Mouse (Mus musculus): Measurements from ENCODE around the gene Il11ra1. TPM values are rescaled to one million over a fixed set of nuclear protein-coding genes. Genes with fewer than 3 reads are reported as not detected.
A peak's percentile ranks its signal among the peaks of the same experiment; 100 is the strongest.
"Not testable (repeated sequence)": the region's sequence is repeated elsewhere in the genome, so short reads cannot be mapped to it uniquely, and the experiment has no call there.

Gene Il11ra1
- total RNA-seq, 2 experiments from 2014 or later, result 71.4 to 103 TPM

DNA sequence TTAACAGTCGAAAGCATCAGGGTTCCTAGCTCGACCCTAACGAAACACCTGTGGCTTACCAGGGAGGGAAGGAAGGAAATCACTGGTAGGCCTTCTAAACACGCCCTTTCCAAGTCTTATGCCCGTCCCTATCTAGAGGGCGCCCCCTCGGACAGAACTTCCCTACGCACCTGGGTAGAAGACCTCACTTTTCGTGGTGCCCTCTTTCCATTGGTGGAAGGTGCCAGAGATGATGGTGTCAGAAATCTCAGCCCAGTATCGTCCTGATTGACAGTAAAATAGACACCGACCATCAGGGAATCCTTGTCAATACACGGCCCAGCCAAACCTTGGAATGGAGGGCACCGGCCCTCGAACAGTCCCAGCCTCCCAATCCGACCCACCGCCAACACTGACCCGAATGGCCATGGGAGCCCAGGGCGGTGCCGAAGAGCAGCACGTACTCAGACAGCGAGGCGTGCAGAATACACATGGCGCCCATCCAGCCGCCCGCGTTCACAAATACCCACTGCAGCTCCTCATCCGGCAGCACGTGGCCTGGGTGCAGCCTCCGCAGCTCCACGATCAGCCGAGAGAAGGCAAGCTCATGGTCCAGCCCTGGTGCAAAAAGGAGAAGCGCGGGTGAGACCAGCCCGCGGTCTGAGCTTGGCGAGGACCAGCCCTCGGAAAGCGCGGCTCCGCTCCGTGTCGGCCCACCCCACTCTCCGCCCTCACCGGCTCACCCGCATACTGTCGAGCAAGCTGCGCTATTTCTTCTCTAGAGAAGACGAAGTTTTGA, 40.8 kb downstream of the Il11ra1 start:
- ATAC-seq (replicated peaks; ENCODE audit: poor library complexity, severe bottlenecking), result peak; percentile 70

DNA sequence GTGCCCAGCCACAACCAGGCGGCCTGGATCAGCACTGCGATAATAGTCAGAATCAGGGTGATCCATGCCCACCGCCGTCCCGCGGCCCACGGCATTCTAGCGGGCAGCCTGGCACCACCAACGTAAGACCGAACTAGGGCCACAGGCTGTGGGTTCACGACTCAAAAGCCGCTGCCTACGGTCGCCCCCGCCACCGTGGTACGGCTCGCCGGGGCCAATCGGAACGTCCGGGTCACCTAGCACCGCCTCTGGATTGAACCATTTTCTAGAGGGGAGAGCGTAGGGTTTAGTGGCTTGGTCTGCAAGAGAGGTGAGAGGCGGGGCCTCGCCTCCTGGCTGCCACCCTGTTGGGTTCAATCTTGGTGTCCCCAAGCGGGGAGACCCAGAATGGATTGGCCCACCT, 41.4 kb downstream of the Il11ra1 start:
- peak; percentile 84 for ATAC-seq (replicated peaks; ENCODE audit: poor library complexity, severe bottlenecking)

DNA sequence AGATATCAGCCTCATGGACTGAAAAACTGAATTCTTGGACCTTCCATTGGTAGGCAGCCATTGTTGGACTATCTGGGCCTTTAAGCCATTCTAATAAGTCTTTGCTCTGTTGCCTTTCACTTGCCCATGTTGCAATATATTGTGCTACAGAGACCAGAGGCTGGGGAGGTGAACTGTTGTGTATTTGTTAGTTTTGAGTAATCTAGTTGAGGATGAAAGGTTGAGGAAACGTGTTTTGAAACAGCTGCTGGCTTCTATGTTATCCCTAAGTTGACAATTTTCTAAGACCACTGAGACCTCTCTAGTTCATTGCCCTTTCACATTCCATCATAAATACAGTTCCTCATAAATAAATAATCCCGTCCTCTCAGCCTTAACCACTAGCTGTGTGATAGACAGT, 44.3 kb downstream of the Il11ra1 start:
- no peak for ATAC-seq (replicated peaks; ENCODE audit: poor library complexity, severe bottlenecking)

DNA sequence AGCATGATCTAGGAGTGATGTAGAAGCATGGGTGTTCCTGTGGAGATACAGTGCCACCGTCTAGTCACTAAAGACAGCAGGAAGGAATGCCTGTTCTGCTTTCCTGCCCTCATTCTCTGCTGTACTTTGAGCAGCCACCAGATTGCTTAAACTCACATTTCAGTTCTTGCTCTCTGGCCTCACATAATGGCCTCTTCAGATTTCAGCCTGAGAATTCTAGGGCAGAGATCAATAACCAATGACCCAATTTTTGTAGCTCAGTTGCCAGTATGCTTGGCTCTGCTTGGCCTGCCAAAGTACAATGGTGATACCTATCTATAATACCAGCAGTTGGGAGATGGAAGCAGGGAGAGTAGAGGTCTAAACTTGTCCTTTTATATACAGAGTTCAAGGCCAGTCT, 45.2 kb downstream of the Il11ra1 start:
- ATAC-seq (replicated peaks; ENCODE audit: poor library complexity, severe bottlenecking), result no peak

DNA sequence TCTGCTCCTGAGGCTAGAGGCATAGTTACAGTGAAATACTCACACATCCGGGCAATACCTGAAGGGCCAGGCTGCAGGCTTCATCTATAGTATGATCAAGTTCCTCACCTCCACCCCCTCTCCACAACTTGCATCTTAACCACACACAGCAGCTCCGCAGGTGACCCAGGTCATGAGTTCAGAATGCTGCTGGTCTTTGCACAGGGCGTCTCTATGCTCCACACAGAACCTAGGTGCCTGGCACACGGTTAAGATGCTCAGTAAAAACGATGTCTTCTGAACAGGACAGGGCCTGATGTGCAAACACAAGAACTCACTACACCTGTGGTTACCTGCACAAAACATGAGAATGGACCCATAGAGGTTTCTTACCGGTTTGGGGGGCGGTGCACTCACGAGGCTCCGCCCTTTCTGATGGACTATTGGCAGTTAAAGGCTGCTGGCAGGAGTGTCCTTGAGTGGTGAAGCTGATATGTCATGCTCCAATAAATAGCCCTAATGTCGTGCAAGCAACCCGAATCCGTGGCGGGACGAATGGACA, 55.1 kb downstream of the Il11ra1 start, which contains the start of gene Galt:
Gene Galt, plus strand, starts transcription at position 432 of the 541 bp plus-strand sequence.
- peak; percentile 24 for ATAC-seq (replicated peaks; ENCODE audit: poor library complexity, severe bottlenecking)

DNA sequence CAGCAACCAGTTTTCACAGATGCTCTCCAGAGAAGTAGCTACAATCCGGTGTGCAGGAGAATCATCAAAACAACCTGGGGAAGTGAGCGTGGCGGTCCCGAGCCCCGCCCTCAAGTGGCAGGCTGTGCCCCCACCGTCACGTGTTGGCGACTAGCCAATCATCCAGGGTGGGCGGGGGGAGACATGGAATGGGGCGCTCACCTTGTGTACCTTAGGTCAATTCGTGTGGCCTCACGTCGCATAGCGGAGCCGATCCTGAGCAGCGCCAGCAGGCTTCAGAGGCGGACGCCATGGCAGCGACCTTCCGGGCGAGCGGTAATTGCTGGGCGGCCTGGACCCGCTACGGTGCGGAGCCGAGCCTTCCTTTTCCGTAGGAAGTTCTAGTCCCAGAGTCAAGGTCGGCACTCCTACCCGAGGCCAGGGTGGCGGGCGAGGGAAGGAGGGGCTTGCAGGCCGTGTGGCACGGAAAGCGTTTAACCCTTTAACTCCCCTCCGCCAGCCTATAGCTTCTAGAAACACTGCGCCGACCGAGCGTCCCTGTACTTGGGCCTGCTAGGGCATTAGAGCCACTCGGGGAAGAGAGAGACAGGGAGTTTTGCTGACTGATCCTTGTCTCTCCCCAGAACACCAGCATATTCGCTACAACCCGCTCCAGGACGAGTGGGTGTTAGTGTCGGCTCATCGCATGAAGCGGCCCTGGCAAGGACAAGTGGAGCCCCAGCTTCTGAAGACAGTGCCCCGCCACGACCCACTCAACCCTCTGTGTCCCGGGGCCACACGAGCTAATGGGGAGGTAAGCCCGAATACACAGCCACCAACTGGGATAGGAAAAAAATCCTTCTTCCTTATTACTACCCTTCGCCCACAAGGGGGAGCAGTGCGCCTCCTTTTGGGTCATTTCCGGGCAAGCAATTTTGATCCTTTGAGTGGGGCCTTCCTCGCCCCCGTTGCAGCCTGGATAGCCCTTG, 55.8 kb downstream of the Il11ra1 start, which contains the start of gene Sigmar1:
Gene Sigmar1, minus strand, starts transcription at position 820 of the 968 bp plus-strand sequence.
- ATAC-seq (replicated peaks; ENCODE audit: poor library complexity, severe bottlenecking), result peak; percentile 72

DNA sequence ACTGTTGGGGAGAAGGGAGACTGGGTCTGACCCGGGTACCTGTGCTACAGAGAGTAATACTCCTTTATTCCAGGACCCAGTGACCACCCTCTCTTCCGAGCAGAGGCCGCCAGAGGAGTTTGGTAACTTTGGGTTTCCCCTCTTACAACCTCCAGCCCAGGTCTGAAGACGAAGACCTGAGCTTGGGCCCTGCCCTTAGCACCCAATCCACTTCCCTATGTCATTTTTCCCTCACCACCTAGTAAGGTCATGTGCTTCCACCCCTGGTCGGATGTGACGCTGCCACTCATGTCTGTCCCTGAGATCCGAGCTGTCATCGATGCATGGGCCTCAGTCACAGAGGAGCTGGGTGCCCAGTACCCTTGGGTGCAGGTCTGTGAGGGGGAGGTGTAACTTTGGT, 56.7 kb downstream of the Il11ra1 start:
- no peak for ATAC-seq (replicated peaks; ENCODE audit: poor library complexity, severe bottlenecking)

DNA sequence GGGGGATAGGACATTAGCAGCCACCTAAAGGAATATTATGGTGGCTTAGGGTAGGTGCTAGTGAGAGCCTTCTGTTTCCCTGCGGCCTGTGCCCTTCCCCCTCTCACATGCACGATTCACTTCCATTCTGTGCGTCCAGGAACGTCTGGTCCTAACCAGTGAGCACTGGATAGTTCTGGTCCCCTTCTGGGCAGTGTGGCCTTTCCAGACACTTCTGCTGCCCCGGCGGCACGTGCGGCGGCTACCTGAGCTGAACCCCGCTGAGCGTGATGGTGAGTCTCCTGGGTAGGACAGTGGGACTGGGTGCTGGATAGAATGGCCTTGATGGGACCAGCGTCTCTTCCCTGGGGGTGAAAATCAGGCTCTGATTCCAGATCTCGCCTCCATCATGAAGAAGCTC, 57.5 kb downstream of the Il11ra1 start:
- ATAC-seq (replicated peaks; ENCODE audit: poor library complexity, severe bottlenecking), result no peak

DNA sequence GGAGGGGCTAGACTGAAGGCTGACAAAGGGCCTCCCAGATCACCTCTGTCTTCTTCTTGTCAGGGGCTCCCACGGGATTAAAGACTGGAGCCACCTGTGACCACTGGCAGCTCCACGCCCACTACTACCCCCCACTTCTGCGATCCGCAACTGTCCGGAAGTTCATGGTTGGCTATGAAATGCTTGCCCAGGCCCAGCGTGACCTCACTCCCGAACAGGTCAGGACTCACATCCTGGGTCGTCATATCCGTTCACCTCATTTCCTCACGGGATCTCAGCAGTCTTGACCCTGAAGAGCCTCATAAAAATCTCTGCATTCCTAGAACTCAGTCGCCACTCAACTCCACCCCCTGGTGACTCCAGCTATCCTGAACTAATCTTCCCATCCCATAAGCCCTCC, 58.2 kb downstream of the Il11ra1 start:
- ATAC-seq (replicated peaks; ENCODE audit: poor library complexity, severe bottlenecking), result no peak

DNA sequence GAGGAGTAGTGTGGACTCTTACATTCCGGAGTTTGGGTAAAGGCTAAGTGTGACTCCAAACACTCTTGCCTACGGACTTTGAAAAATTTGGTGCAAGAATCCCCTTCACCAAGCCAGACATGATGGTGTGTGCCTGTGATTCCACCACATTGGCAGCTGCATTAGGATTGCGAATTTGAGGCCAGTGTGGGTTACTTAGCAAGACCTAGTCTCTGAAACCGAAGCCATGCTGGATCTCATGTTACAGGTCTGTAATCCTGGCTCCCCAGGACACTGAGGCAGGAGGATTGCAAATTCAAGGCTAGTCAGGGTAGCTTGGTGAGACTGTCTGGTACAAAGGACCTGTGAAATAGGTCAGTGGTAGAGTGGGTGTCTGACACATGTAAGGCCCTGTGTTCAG, 58.9 kb downstream of the Il11ra1 start:
- no peak for ATAC-seq (replicated peaks; ENCODE audit: poor library complexity, severe bottlenecking)

DNA sequence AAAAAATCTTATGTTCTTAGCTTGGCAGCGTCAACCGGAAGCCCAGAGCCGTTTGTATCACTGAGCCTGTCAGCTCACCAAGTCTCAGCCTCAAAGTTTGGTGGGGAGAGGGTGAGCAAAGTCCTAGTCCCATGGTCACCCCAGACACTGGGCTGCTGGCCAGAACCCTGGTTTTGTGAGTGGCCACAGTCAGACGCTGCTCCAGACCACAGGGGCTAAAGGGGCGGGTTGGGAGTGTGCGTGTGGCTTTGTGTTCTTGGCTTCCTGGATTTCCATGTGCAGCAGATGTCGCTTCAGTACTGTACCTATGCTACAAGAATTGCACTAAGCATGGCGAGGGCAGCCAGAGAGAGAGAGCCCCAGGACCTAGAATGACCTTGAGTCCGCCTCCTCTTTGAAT, 59.4 kb downstream of the Il11ra1 start:
- ATAC-seq (replicated peaks; ENCODE audit: poor library complexity, severe bottlenecking), result no peak

DNA sequence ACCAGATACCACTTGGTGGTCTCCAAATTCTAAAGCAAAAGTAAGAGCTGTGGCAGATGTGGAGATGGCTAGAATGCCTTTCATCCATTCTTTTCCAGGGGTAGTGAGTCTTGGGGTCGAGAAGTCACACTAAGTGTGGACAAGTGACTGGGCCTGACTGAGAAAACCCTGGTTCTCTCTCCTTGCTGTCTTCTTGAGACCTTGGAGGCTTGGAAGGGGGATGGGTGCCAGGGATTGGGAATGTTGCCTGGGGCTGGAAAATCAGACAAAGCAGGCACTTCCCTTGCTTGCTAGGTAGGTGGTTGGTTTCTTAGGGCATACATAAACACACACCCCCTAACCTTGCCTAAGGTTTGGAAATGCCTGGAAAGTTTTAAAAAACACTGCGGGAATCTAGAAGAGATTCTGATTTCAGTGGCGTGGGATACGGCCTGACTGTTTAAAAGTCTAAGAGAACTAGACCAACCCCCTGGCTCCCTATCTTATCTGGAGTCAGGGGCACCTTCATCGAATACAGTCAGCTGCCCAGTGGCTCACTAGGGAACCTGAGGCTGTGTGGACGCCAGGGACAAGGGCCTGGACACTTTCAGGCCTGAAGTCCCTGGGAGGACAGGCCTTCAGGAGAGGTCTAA, 60.0 kb downstream of the Il11ra1 start:
- ATAC-seq (replicated peaks; ENCODE audit: poor library complexity, severe bottlenecking), result no peak

DNA sequence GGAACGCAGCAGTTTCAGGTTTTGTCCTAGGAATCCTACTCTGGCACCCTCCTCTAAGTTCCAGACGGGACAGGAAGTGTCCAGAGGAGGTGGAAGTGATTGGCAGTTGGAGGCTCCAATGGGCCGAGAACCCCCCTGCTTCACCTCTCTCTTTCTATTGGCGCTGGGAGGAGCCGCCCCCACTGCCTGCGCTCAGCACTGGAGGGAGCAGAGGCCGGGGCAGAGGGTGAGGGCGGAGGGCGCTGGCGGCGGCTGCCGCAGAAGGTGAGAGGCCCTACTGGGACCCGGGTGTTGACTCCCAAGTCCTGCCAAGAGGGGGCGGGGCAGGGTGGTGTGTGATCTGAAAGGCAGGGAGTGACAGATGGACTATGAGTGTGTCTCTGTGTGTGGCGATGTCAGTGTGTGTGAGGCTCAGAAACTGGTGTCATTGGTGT, 60.5 kb downstream of the Il11ra1 start:
- ATAC-seq (replicated peaks; ENCODE audit: poor library complexity, severe bottlenecking), result peak; percentile 77

DNA sequence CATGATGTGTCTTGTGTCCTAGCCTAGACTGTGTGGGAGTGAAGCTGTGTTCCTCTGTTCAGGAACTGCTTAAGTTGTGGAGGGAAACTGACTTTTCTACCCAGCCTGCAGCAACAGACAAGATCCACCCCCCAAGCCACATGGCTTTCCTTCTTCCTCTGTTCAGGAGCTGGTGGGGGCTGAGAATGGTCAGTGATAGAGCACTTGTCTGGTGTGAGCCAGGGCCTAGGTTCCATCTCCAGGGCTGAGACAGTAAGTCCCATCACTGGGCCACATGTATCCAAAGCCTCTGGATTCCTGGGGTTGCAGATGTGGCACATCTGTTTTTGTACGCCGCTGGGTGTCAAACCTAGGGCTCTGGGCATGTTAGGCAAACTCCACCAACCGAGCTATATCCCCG, 61.1 kb downstream of the Il11ra1 start:
- no peak for ATAC-seq (replicated peaks; ENCODE audit: poor library complexity, severe bottlenecking)

DNA sequence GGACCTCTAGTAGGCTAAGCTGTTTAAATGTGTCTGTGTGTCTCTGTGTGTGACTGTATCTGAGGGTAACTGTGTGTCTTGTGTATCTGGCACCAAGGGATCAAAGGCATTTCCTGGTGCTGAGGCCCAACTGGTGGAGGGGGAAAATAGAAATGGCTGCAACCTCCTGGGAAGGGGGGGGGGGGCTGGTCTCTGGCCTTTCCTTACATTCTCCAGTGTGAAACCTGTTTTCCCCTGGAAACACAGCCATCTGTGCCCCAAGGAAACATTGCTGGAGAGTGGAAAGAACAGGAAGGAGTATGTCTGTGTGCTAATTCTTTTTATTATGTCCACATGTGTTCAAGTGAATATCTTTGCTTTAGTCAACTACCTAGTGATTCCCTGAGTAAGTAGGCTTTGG, 61.9 kb downstream of the Il11ra1 start:
- ATAC-seq (replicated peaks; ENCODE audit: poor library complexity, severe bottlenecking), result no peak

DNA sequence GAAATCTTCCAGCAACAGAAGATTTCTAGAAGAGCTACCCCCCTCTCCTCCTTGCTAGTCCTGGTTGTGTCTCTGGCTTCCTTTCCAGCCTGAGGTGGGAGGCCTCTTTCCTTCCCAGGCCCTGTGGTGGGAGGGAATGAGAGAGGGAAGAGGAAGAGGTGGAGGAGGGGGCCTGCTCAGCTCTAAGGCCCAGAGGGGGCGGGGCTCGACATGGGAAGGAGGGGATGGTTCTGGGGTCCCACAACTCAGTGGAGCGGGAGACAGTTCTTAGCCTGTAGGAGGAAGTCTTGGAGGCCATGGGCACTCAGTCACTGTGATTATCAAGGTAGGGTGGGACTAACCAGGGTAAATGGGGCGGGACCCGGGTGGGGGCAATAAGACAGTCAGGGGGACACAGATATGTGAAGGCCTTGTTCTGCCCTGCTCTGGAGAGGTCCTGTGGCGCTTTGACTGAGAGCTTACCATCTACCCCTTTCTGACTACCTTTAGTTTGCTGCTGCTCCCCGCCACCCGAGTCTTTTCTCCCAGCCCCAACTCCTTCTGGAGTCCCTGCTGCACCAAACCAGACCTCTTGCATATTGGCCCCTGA, 62.4 kb downstream of the Il11ra1 start:
- ATAC-seq (replicated peaks; ENCODE audit: poor library complexity, severe bottlenecking), result no peak

DNA sequence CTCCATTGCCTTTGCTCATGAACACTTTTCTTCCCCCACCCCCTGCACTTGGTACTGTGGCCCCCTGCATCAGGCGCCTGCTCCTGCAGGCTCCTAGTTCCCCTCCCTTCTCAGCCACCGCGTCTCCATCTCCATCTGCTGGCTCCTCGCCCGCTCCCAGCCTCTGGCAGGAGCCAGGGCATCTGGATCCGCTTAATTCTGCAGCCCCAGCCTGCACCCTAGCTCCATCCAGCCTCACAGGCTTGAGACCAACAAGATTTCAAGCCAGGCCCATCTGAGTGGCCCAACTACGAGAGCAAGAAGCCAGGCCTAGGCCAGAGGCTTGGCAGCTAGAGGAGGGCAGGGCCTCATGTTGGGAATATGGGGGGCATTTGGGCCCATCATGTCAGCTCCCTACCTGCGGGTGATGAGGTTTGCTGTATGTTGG, 62.9 kb downstream of the Il11ra1 start:
- not testable (repeated sequence) for ATAC-seq (replicated peaks; ENCODE audit: poor library complexity, severe bottlenecking)

DNA sequence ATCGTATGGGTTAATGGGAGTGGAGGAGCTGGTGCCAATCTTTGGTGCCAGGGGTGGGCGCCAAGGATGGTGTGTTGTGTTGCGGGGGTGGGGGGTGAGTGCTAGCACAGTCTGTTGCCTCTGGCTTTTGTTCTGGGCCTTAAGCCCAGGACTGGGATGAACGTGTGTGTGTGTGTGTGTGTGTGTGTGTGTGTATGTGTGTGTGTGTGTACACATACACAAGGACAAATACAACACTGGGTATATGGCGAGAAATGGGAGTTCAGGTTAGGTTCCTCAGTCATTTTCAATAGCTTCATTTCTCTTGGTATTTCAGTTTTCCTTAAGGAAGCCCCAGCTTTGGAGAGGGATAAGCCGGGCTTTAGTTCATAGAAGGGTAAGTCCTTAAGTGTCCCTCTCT, 63.4 kb downstream of the Il11ra1 start:
- ATAC-seq (replicated peaks; ENCODE audit: poor library complexity, severe bottlenecking), result not testable (repeated sequence)

DNA sequence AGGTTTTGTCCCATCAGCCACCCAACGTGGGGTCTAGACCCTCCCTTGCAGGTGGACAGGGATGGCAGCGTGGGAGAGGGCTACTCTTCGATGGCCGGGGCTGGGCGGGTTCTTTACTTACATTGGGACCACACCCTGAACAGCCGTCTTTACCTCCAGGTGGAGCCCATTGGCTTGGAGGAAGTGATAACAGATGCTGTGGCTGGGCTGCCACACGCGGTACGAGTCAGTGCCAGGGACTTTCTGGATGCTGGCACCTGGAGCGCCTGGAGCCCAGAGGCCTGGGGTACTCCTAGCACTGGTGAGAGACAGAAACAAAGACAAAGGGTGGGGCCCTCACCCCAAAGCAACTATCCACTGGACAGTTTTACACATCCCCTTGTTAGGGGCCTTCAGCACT, 67.5 kb downstream of the Il11ra1 start:
- ATAC-seq (replicated peaks; ENCODE audit: poor library complexity, severe bottlenecking), result not testable (repeated sequence)

DNA sequence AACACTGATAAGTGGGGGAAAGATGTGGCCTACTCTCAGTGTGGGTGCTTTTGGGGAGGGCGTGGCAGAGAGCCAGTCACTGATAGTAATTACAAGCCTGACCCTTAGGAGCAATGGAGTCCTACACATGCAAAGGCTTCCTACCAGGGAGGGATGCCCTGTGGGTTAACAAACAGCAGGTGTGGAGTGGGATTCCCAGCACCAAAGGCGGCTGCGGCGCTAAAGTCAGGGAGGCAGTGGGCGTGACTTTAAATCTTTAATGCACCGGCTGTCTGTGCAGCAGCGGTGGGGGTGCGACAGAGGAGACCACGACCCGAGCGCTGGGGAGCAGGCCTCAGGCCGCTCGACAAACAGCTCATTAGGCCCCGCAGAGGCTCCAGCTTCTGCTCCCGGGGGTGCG, 73.2 kb downstream of the Il11ra1 start:
- not testable (repeated sequence) for ATAC-seq (replicated peaks; ENCODE audit: poor library complexity, severe bottlenecking)

All from granulocyte monocyte progenitor cell, adult 5-6 weeks (primary cell).